Mouse (Mus musculus): ENCODE results near the gene Rnf103. TPM values are rescaled to one million over a fixed set of nuclear protein-coding genes. Genes with fewer than 3 reads are reported as not detected.

Gene Rnf103
- total and polyA plus RNA-seq, 3 experiments, result 4.2 to 7.0 (median 6.0) TPM

DNA sequence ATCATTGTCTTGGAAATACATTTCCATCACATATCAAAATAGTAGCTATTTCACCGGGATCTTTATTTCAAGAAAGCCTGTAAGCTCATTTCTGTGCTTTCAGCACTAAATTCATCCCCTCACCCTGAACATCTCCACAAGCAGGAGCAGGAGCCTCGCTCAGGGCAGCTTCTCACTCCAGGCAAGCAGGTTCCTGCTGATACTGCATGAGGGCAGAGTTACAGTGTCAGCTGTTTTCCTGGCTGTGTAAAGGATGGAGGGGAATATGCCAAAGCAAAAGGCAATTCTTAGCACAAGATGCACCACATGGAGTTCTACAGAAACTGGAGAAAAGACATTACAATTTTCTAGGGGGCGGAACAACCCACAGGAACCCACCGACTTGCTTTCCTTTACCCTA is 25.8 kb downstream of the Rnf103 start:
- dilution Hi-C loops (cut with MboI; ENCODE audit: extremely low pct_ligation_motif_present, extremely low pct_unique_long_range_greater_than_20kb, low sequenced_read_pairs), result no loop called here

DNA sequence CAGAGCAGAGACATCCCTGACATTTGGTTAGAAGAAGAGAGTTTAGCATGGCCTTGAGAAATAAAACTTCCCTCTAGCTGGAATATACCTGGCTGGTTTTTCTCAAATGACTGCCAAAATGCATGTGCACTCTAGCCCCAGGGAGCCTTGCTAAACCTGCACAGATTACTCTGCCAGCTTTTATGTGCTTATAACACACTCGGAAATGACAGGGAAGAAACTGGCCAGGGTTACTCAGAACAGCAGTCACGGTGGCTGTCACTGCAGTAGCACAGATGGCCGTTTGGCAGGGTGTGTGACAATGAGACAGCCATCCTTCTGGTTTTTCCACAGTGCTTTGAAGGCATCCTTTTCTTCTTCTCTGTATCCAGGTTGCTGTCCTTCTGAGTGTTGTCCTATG is 31.9 kb downstream of the Rnf103 start:
- Histone ChIP-seq H3K27ac (ENCODE audit: insufficient read depth, low read depth) (no peak overlapping the region), H3K27me3 (replicated peaks) (no peaks in the 10 kb centered on the region), H3K4me2 (ENCODE audit: insufficient read depth, low read depth, poor library complexity, severe bottlenecking) (no peak overlapping the region), H3K79me2 (replicated peaks; ENCODE audit: control insufficient read depth, extremely low read depth, insufficient read depth, poor library complexity, severe bottlenecking) (no peaks in the 10 kb centered on the region), H3K36me3 (replicated peaks in 1 of 2; ENCODE audit: control insufficient read depth in 1 of 2, insufficient read depth in 1 of 2, low read length in 1 of 2) (no peaks in the 10 kb centered on the region), H3K4me3 (replicated peaks in 1 of 3; ENCODE audit: low read depth in 2 of 3, low read length in 2 of 3, poor library complexity in 1 of 3) (no peak overlapping the region), H3K9me3 (replicated peaks; ENCODE audit: low read length) (no peaks in the 10 kb centered on the region), H3K9ac (ENCODE audit: insufficient read depth, low read depth) (no peak overlapping the region), H3K4me1 (ENCODE audit: control insufficient read depth in 1 of 2, insufficient read depth in 2 of 2) (peaks cover 0 to 4% of the 10 kb centered on the region in 2 experiments; a peak in 1 of 4 replicates)
- dilution Hi-C loops (cut with MboI; ENCODE audit: extremely low pct_ligation_motif_present, extremely low pct_unique_long_range_greater_than_20kb, low sequenced_read_pairs), result no loop called here
- DNase-seq (ENCODE audit: extremely low read depth), result no peak
- TF ChIP-seq USF2 (conservative IDR thresholded peaks at IDR 0.05; ENCODE audit: low read depth, low read length), result no peak
- no peak for TF ChIP-seq CTCF (conservative IDR thresholded peaks at IDR 0.05 in 1 of 2, IDR thresholded peaks at IDR 0.05 in 1 of 2; ENCODE audit: low read depth in 2 of 2, low read length in 2 of 2)
- no peak for TF ChIP-seq UBTF (IDR thresholded peaks at IDR 0.05; ENCODE audit: low read depth, low read length)
- no peak for TF ChIP-seq SIN3A (IDR thresholded peaks at IDR 0.05; ENCODE audit: low read length)
- no peak for TF ChIP-seq ELF1 (IDR thresholded peaks at IDR 0.05; ENCODE audit: low read depth, low read length)
- TF ChIP-seq USF1 (IDR thresholded peaks at IDR 0.05; ENCODE audit: low read depth, low read length), result no peak
- no peak for TF ChIP-seq RAD21 (IDR thresholded peaks at IDR 0.05; ENCODE audit: low read depth, low read length)
- no peak for TF ChIP-seq IRF4 (IDR thresholded peaks at IDR 0.05; ENCODE audit: low read depth, low read length)
- no peak for TF ChIP-seq KAT2A (IDR thresholded peaks at IDR 0.05; ENCODE audit: insufficient replicate concordance, low read length)
- TF ChIP-seq MEF2A (IDR thresholded peaks at IDR 0.05; ENCODE audit: borderline replicate concordance, low read depth, low read length), result no peak
- TF ChIP-seq MAX (IDR thresholded peaks at IDR 0.05; ENCODE audit: low read length), result no peak
- no peak for TF ChIP-seq SMC3 (IDR thresholded peaks at IDR 0.05; ENCODE audit: low read depth, low read length)
- no peak for TF ChIP-seq MAZ (IDR thresholded peaks at IDR 0.05; ENCODE audit: low read depth, low read length)
- TF ChIP-seq ZKSCAN1 (IDR thresholded peaks at IDR 0.05; ENCODE audit: borderline replicate concordance, low read depth, low read length), result no peak
- no peak for TF ChIP-seq NELFE (IDR thresholded peaks at IDR 0.05; ENCODE audit: low read depth, low read length)
- no peak for TF ChIP-seq ZMIZ1 (IDR thresholded peaks at IDR 0.05; ENCODE audit: low read depth, low read length)
- no peak for TF ChIP-seq TBP (conservative IDR thresholded peaks at IDR 0.05; ENCODE audit: low read depth, low read length)
- TF ChIP-seq PAX5 (IDR thresholded peaks at IDR 0.05; ENCODE audit: low read length), result no peak
- no peak for TF ChIP-seq POLR2AphosphoS2 (IDR thresholded peaks at IDR 0.05; ENCODE audit: low read depth, low read length)
- in situ Hi-C loops (cut with MboI; ENCODE audit: low pct_ligation_motif_present, low pct_unique_long_range_greater_than_20kb, low sequenced_read_pairs), result no loop called here

More for the DNA sequence above, 25.8 kb downstream of the Rnf103 start:
- Histone ChIP-seq H3K36me3 (replicated peaks in 1 of 2; ENCODE audit: control insufficient read depth in 1 of 2, insufficient read depth in 1 of 2, low read length in 1 of 2) (no peaks in the 10 kb centered on the region), H3K79me2 (replicated peaks; ENCODE audit: control insufficient read depth, extremely low read depth, insufficient read depth, poor library complexity, severe bottlenecking) (no peaks in the 10 kb centered on the region), H3K27ac (ENCODE audit: insufficient read depth, low read depth) (no peak overlapping the region), H3K4me1 (ENCODE audit: control insufficient read depth in 1 of 2, insufficient read depth in 2 of 2) (no peaks in the 10 kb centered on the region), H3K27me3 (replicated peaks) (no peaks in the 10 kb centered on the region), H3K4me3 (replicated peaks in 1 of 3; ENCODE audit: low read depth in 2 of 3, low read length in 2 of 3, poor library complexity in 1 of 3) (no peak overlapping the region), H3K4me2 (ENCODE audit: insufficient read depth, low read depth, poor library complexity, severe bottlenecking) (no peak overlapping the region), H3K9me3 (replicated peaks; ENCODE audit: low read length) (no peaks in the 10 kb centered on the region), H3K9ac (ENCODE audit: insufficient read depth, low read depth) (no peak overlapping the region)
- no peak for DNase-seq (ENCODE audit: extremely low read depth)
- in situ Hi-C loops (cut with MboI; ENCODE audit: low pct_ligation_motif_present, low pct_unique_long_range_greater_than_20kb, low sequenced_read_pairs), result no loop called here
- TF ChIP-seq JUND (conservative IDR thresholded peaks at IDR 0.05; ENCODE audit: low read depth, low read length) (no peak), ZKSCAN1 (IDR thresholded peaks at IDR 0.05; ENCODE audit: borderline replicate concordance, low read depth, low read length) (no peak), E2F4 (IDR thresholded peaks at IDR 0.05; ENCODE audit: insufficient replicate concordance, low read depth, low read length) (no peak), NELFE (IDR thresholded peaks at IDR 0.05; ENCODE audit: low read depth, low read length) (no peak), RCOR1 (conservative IDR thresholded peaks at IDR 0.05; ENCODE audit: low read depth, low read length) (no peak), UBTF (IDR thresholded peaks at IDR 0.05; ENCODE audit: low read depth, low read length) (no peak), MAZ (IDR thresholded peaks at IDR 0.05; ENCODE audit: low read depth, low read length) (no peak), ETS1 (conservative IDR thresholded peaks at IDR 0.05; ENCODE audit: low read depth, low read length) (no peak), ZMIZ1 (IDR thresholded peaks at IDR 0.05; ENCODE audit: low read depth, low read length) (no peak), ZNF384 (IDR thresholded peaks at IDR 0.05; ENCODE audit: low read depth, low read length) (no peak), ZC3H11A (IDR thresholded peaks at IDR 0.05; ENCODE audit: low read depth, low read length) (no peak), MEF2A (IDR thresholded peaks at IDR 0.05; ENCODE audit: borderline replicate concordance, low read depth, low read length) (no peak), SMC3 (IDR thresholded peaks at IDR 0.05; ENCODE audit: low read depth, low read length) (no peak), CHD2 (IDR thresholded peaks at IDR 0.05; ENCODE audit: low read length) (no peak), EP300 (IDR thresholded peaks at IDR 0.05; ENCODE audit: low read length) (no peak), CTCF (conservative IDR thresholded peaks at IDR 0.05 in 1 of 2, IDR thresholded peaks at IDR 0.05 in 1 of 2; ENCODE audit: low read depth in 2 of 2, low read length in 2 of 2) (no peak), POLR2A (IDR thresholded peaks at IDR 0.05; ENCODE audit: low read depth, low read length) (no peak), TBP (conservative IDR thresholded peaks at IDR 0.05; ENCODE audit: low read depth, low read length) (no peak), JUN (IDR thresholded peaks at IDR 0.05; ENCODE audit: insufficient read depth, low read depth, low read length) (no peak), MAFK (IDR thresholded peaks at IDR 0.05; ENCODE audit: insufficient replicate concordance, low read length) (no peak)

Data from CH12.LX (cell line).